Mouse (Mus musculus): ENCODE results near the gene Magi1. TPM values are rescaled to one million over a fixed set of nuclear protein-coding genes. Genes with fewer than 3 reads are reported as not detected.

Magi1 gene
- polyA plus RNA-seq, 1 experiment: 3.4 TPM

DNA sequence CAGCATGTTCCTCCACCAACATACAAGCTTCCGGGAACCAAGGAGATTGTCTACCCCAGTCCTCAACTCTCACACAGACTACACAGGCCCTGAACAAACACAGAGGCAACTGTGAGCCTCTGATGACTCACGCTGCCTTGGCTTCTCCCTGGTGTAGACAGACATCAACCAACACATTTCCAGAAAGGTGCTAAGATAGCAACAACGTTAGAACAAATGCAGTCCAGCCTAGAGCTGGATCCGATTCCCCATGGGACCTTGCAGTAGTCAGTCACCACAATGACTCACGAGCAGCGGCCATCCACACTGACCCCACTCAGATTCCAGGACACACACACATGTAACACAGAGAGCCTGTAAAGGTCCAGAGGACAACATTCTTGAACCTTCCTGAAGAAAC, 42.5 kb downstream of the Magi1 start:
- Histone ChIP-seq H3K27me3 (ENCODE audit: control insufficient read depth, insufficient read depth, insufficient read length) (no peaks in the 10 kb centered on the region), H3ac (ENCODE audit: control insufficient read depth, insufficient read length) (no peak overlapping the region), H3K36me3 (ENCODE audit: control insufficient read depth, insufficient read depth) (no peaks in the 10 kb centered on the region), H3K79me2 (ENCODE audit: control insufficient read depth, insufficient read depth) (peaks cover 17% of the 10 kb centered on the region), H3K4me2 (ENCODE audit: low read depth) (peak overlapping the region; percentile 66), H3K4me3 (no peak overlapping the region)
- TF ChIP-seq CEBPB (IDR thresholded peaks at IDR 0.05; ENCODE audit: insufficient read depth, poor library complexity, severe bottlenecking) (no peak), MYOD1 (IDR thresholded peaks at IDR 0.05; ENCODE audit: control insufficient read depth in 1 of 3, insufficient read length in 2 of 3, low read depth in 2 of 3) (peak; percentile 14 to 53 (median 20)), MYOG (IDR thresholded peaks at IDR 0.05; ENCODE audit: control insufficient read depth in 1 of 3, insufficient read depth in 1 of 3, insufficient read length in 2 of 3, low read depth in 2 of 3) (peak in 2 of 3 experiments; percentile 46 to 54)

DNA sequence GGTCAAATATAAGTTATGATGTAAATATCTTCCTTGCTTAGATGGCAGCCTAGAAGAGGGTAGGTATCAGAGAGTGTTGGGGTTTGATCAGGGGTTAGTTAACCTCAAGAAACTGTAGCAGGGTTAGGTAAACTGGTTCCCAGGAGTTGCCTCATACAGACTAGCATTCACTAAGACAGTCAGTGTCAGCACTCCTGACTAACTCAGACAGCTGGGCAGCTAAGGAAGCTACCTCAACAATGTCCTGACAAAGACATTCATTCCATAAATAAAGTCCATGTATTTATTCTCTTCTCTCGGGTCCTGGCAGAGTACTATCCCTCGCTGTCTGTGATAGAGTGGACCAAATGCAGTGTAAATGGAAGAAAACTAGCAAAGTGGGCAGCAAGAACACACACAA, 45.1 kb downstream of the Magi1 start:
- Histone ChIP-seq H3K4me2 (ENCODE audit: low read depth) (peak overlapping the region; percentile 64), H3K79me2 (ENCODE audit: control insufficient read depth, insufficient read depth) (peaks cover 17% of the 10 kb centered on the region), H3K27me3 (ENCODE audit: control insufficient read depth, insufficient read depth, insufficient read length) (no peaks in the 10 kb centered on the region), H3ac (ENCODE audit: control insufficient read depth, insufficient read length) (no peak overlapping the region), H3K4me3 (no peak overlapping the region), H3K36me3 (ENCODE audit: control insufficient read depth, insufficient read depth) (no peaks in the 10 kb centered on the region)
- TF ChIP-seq CEBPB (IDR thresholded peaks at IDR 0.05; ENCODE audit: insufficient read depth, poor library complexity, severe bottlenecking) (0 out of 2 replicates have a peak, but pooled peaks have one; percentile 14), MYOG (IDR thresholded peaks at IDR 0.05; ENCODE audit: control insufficient read depth in 1 of 3, insufficient read depth in 1 of 3, insufficient read length in 2 of 3, low read depth in 2 of 3) (no peak), MYOD1 (IDR thresholded peaks at IDR 0.05; ENCODE audit: control insufficient read depth in 1 of 3, insufficient read length in 2 of 3, low read depth in 2 of 3) (peak; percentile 77 to 81 (median 80)), MAX (IDR thresholded peaks at IDR 0.05; ENCODE audit: low read depth) (no peak), POLR2AphosphoS2 (IDR thresholded peaks at IDR 0.05; ENCODE audit: insufficient read length, low read depth) (no peak), TCF3 (IDR thresholded peaks at IDR 0.05; ENCODE audit: insufficient read length, low read depth) (no peak), E2F4 (IDR thresholded peaks at IDR 0.05; ENCODE audit: insufficient read depth) (no peak)

DNA sequence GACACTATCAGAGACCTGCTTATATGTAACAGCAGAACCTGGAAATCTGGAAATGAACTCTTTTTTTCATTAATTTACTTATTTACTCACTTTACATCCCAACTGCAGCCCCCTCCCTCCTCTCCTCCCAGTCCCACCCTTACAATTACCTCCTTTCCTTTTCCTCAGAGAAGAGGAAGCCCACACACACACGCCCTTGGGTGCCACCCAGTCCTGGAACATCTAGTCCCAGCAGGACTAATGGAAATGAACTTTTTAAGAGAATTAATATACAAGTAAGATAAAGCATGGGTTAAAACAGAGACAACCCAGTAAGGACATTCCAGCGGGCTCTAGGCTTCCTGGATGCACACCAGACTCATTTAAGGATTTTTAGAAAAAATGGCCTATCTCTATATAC, 46.8 kb downstream of the Magi1 start:
- H3K4me3 ChIP-seq: no peak overlapping the region
- peaks cover 17% of the 10 kb centered on the region for H3K79me2 ChIP-seq (ENCODE audit: control insufficient read depth, insufficient read depth)
- H3K4me2 ChIP-seq (ENCODE audit: low read depth): no peak overlapping the region
- TF ChIP-seq TCF12 (IDR thresholded peaks at IDR 0.05; ENCODE audit: insufficient read depth, poor library complexity, severe bottlenecking) (no peak), REST (IDR thresholded peaks at IDR 0.05; ENCODE audit: insufficient read depth, insufficient read length) (no peak), TCF3 (IDR thresholded peaks at IDR 0.05; ENCODE audit: insufficient read length, low read depth) (no peak), E2F4 (IDR thresholded peaks at IDR 0.05; ENCODE audit: insufficient read depth) (no peak), MAX (IDR thresholded peaks at IDR 0.05; ENCODE audit: low read depth) (no peak), CEBPB (IDR thresholded peaks at IDR 0.05; ENCODE audit: insufficient read depth, poor library complexity, severe bottlenecking) (no peak), MYOG (IDR thresholded peaks at IDR 0.05; ENCODE audit: control insufficient read depth in 1 of 3, insufficient read depth in 1 of 3, insufficient read length in 2 of 3, low read depth in 2 of 3) (no peak), USF1 (IDR thresholded peaks at IDR 0.05; ENCODE audit: low read depth) (no peak), MYOD1 (IDR thresholded peaks at IDR 0.05; ENCODE audit: control insufficient read depth in 1 of 3, insufficient read length in 2 of 3, low read depth in 2 of 3) (no peak), POLR2A (IDR thresholded peaks at IDR 0.05; ENCODE audit: insufficient read length, low read depth) (no peak)
- no peaks in the 10 kb centered on the region for H3K36me3 ChIP-seq (ENCODE audit: control insufficient read depth, insufficient read depth)
- no peaks in the 10 kb centered on the region for H3K27me3 ChIP-seq (ENCODE audit: control insufficient read depth, insufficient read depth, insufficient read length)
- H3ac ChIP-seq (ENCODE audit: control insufficient read depth, insufficient read length): no peak overlapping the region

DNA sequence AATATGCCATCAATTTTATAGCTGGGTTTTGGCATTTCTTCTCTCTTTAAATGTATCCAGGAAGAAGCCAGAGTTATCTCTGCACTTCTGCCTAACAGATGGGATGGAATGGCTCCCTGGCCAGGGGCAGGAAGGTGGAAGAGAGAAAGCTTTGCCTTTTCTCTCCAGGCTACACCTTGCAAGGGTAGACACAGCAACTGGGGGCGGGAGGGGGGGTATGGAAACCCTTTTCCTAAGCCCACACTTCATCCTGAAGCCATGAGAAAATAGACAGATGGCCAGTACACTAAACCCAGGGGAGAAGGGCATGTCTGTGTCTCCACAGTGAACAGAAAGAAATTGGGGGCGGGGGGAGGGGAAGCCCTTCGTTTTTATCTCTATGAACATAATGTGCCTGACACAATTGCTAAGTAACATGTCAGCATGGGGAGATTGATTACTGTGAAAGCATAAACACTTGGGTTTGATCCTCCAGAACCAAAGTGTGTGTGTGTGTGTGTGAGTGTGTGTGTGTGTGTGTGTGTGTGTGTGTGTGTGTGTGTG, 51.4 kb downstream of the Magi1 start:
- Histone ChIP-seq H3ac (ENCODE audit: control insufficient read depth, insufficient read length) (no peak overlapping the region), H3K4me3 (no peak overlapping the region), H3K27me3 (ENCODE audit: control insufficient read depth, insufficient read depth, insufficient read length) (no peaks in the 10 kb centered on the region), H3K4me2 (ENCODE audit: low read depth) (no peak overlapping the region), H3K79me2 (ENCODE audit: control insufficient read depth, insufficient read depth) (no peaks in the 10 kb centered on the region), H3K36me3 (ENCODE audit: control insufficient read depth, insufficient read depth) (no peaks in the 10 kb centered on the region)
- no peak for TF ChIP-seq MYOG (IDR thresholded peaks at IDR 0.05; ENCODE audit: control insufficient read depth in 1 of 3, insufficient read depth in 1 of 3, insufficient read length in 2 of 3, low read depth in 2 of 3)
- TF ChIP-seq USF1 (IDR thresholded peaks at IDR 0.05; ENCODE audit: low read depth): no peak

DNA sequence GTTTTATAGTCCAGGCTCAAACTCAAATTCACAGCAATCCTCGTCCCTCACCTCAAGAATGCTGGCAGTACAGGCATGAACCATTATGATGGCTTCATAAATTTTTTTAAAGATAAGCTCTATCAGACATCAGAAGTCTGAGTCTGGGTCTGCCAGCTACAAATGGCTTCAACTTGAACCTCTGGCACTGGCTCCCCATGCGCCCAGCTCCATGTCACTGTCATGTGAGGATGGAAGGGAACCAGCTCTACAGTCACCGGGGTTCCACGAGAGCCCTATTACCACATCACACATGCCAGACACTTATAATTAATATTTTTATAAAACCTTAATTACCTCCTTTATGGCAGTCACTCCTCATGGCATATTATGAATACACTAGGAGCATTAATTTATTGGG, 51.9 kb downstream of the Magi1 start:
- Histone ChIP-seq H3K4me3 (no peak overlapping the region), H3K79me2 (ENCODE audit: control insufficient read depth, insufficient read depth) (no peaks in the 10 kb centered on the region), H3K27me3 (ENCODE audit: control insufficient read depth, insufficient read depth, insufficient read length) (no peaks in the 10 kb centered on the region), H3K36me3 (ENCODE audit: control insufficient read depth, insufficient read depth) (no peaks in the 10 kb centered on the region), H3ac (ENCODE audit: control insufficient read depth, insufficient read length) (no peak overlapping the region), H3K4me2 (ENCODE audit: low read depth) (no peak overlapping the region)
- no peak for TF ChIP-seq E2F4 (IDR thresholded peaks at IDR 0.05; ENCODE audit: insufficient read depth)
- no peak for TF ChIP-seq SRF (IDR thresholded peaks at IDR 0.05; ENCODE audit: control insufficient read depth, insufficient read length, low read depth)

DNA sequence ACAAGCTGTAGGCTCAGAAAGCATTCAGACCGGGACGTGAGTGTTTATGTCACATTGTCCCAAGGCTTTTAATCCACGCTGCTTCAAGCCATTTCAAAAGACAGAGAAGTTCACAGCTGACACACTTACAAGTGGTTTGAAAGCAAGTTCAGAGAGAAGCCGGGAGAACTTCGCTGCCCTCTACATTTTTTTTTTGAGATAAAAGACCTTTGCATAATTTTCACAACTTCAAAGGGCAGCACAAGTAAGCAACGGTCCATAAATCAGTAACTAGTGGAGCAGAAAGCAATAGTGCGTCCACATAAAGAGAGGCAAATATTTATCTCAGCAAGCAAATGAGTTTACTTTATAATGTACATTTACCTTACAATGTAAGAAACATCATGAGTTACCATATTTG, 52.4 kb downstream of the Magi1 start:
- Histone ChIP-seq H3K4me3 (no peak overlapping the region), H3K27me3 (ENCODE audit: control insufficient read depth, insufficient read depth, insufficient read length) (no peaks in the 10 kb centered on the region), H3K4me2 (ENCODE audit: low read depth) (no peak overlapping the region), H3K36me3 (ENCODE audit: control insufficient read depth, insufficient read depth) (no peaks in the 10 kb centered on the region), H3ac (ENCODE audit: control insufficient read depth, insufficient read length) (no peak overlapping the region), H3K79me2 (ENCODE audit: control insufficient read depth, insufficient read depth) (no peaks in the 10 kb centered on the region)
- TF ChIP-seq MAX (IDR thresholded peaks at IDR 0.05; ENCODE audit: low read depth) (no peak), CEBPB (IDR thresholded peaks at IDR 0.05; ENCODE audit: insufficient read depth, poor library complexity, severe bottlenecking) (no peak), POLR2AphosphoS2 (IDR thresholded peaks at IDR 0.05; ENCODE audit: insufficient read length, low read depth) (no peak), MYOD1 (IDR thresholded peaks at IDR 0.05; ENCODE audit: control insufficient read depth in 1 of 3, insufficient read length in 2 of 3, low read depth in 2 of 3) (no peak), TCF12 (IDR thresholded peaks at IDR 0.05; ENCODE audit: insufficient read depth, poor library complexity, severe bottlenecking) (no peak), REST (IDR thresholded peaks at IDR 0.05; ENCODE audit: insufficient read depth, insufficient read length) (no peak), E2F4 (IDR thresholded peaks at IDR 0.05; ENCODE audit: insufficient read depth) (no peak), USF1 (IDR thresholded peaks at IDR 0.05; ENCODE audit: low read depth) (no peak), TCF3 (IDR thresholded peaks at IDR 0.05; ENCODE audit: insufficient read length, low read depth) (no peak), POLR2A (IDR thresholded peaks at IDR 0.05; ENCODE audit: insufficient read length, low read depth) (no peak), SRF (IDR thresholded peaks at IDR 0.05; ENCODE audit: control insufficient read depth, insufficient read length, low read depth) (no peak), MYOG (IDR thresholded peaks at IDR 0.05; ENCODE audit: control insufficient read depth in 1 of 3, insufficient read depth in 1 of 3, insufficient read length in 2 of 3, low read depth in 2 of 3) (no peak)

All from myocyte (in vitro differentiated cells).